Mouse (Mus musculus): Measurements from ENCODE around the gene Serinc5.
"Not testable (repeated sequence)": the region's sequence is repeated elsewhere in the genome, so short reads cannot be mapped to it uniquely, and the experiment has no call there.

Gene Serinc5

DNA sequence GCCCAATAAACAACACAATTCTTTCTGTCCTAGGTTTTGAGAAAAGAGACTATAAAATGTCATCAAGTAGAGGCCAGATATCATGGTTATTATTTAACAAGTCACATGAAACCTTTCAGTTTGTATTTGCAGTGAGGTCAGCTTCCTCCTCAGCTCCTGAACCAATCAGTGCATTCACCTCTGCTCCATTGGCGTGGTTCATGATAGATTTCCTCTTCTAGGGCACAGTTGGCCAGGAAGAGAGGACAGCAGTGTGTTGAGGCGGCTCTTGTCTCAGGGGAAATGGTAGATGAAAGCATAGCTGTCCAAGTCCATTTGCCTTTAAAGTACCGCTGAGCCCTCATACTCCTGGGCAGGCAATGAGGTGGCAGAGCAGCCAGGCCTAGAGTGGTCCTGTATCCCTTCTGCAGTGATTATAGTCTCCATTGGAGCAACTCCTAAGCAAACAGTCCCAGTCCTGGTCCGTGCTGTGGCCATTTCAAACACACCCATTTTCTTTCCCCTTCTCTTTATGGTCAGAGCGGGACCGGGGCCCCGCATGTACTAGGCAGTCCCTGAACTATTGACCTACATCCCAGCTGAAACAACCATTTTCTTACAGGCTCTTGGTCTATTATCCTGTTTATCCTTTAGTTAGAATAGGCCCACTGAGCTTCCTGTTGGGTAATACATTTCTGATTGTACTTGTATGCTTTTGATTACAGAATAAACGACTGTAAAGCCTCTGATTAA lies 51.8 kb downstream of the Serinc5 start:
- no peak for DNase-seq (ENCODE audit: inconsistent age in 2 of 2, low spot score in 1 of 2)

DNA sequence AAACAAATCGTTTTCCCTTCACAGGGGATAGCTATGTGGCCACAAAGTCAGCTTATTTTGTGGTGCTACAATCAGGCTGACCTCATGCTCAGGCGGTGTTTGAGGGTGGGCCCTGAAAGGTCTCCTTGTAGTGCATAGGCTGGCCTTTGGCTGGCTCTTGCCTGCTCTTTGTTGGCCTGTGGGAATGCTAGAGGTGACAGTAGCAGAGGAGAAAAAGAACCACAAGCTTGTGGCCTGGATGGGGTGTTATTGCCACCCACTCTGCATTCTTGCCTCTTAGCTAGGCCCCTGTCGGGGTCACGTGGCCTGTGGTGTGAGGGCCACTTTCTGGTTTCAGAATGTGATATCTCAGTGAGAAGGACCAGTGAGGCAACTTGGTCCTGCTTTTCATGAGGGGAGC lies 54.1 kb downstream of the Serinc5 start:
- no peak for DNase-seq (ENCODE audit: inconsistent age in 2 of 2, low spot score in 1 of 2)

DNA sequence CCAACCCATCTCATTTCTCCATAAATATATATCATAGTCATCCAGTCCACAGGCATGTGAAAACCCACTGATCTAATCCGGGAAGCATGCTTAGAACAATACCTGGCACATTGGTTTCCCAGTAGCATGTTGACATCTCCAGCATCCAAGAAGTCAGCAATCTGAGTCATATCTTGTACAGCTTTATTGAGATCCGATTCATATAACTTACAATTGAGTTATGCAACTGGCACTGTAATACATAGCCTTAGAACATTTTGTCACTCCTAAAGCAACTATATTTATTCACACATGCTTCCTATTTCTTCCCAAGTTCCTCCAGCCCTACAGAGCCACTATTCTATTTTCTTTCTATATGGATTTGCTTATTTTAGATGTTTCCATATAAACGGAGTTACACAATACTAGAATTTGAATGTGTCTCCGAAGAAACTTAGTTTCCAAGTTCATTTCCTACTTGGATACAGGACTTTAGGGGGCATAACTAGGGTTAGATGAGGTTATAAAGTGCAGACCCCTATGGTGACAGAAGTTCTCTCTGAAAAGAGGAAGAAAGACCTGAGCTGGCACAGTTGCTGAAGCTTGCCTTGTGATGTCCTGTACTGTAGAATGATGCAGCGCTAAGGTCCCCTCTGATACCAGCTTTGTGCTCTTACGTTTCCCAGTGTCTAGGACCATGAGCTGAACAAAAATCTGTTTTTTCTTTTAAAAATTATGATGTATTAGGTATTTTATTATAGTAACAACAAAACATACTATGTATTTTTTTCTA lies 57.5 kb downstream of the Serinc5 start:
- DNase-seq (ENCODE audit: inconsistent age in 2 of 2, low spot score in 1 of 2), result no peak

DNA sequence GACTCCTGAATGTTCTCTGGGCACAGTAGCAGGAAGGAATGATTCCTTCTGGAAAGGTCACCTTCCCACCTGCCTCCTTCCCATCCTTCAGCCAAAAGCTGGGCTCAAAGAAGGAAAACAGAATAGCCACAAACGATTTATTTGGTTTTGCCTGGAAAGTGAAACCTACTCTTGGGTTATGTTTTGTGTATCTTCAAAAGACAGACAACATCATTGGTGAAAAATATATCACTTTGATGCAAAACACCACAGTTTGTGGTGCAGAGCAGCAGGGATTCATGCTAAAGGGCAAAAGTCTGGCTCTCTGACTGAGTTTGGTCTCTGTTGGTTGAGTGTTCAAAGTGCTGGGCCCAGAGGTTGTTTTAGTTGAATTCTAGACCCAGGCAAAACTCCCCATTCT lies 60.8 kb downstream of the Serinc5 start:
- DNase-seq (ENCODE audit: inconsistent age in 2 of 2, low spot score in 1 of 2), result no peak

DNA sequence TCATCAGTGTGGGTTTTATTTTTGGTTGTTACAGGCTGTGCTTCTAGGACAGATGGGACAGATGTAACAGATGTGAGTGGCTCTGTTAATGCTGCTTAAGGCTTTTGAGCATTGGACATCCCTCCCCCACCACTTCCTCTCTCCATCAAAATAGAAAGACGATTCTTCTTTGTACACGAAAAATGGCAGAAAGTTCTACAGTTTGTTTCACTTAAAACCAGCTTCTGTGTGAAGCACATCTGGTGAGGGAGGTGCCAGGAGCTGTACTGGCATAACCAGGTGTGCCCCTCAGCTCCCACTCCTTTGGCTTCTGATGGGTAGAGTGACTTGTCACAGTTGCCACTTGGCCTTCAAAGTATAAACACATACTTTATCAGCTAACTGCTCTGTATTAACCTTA lies 63.8 kb downstream of the Serinc5 start:
- DNase-seq (ENCODE audit: inconsistent age in 2 of 2, low spot score in 1 of 2), result no peak

DNA sequence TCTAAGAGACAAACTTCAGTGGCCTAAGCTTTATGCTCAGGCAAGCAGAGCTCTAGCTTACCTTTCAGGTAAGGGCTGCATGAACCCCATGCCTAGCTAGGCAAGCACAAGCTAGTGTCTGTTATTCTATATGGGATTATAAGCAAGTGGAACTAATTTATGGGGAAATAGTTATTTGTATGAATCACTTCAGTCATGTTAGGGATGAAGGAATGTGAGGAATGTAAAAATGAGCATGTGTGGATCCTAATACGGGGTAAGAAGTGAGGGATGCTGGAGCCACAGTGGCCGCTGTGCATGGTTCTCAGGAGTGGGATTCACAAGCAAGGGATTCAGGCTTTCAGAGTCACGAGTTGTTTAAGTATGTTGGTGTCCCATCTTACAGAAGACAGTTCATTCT lies 64.4 kb downstream of the Serinc5 start:
- no peak for DNase-seq (ENCODE audit: inconsistent age in 2 of 2, low spot score in 1 of 2)

DNA sequence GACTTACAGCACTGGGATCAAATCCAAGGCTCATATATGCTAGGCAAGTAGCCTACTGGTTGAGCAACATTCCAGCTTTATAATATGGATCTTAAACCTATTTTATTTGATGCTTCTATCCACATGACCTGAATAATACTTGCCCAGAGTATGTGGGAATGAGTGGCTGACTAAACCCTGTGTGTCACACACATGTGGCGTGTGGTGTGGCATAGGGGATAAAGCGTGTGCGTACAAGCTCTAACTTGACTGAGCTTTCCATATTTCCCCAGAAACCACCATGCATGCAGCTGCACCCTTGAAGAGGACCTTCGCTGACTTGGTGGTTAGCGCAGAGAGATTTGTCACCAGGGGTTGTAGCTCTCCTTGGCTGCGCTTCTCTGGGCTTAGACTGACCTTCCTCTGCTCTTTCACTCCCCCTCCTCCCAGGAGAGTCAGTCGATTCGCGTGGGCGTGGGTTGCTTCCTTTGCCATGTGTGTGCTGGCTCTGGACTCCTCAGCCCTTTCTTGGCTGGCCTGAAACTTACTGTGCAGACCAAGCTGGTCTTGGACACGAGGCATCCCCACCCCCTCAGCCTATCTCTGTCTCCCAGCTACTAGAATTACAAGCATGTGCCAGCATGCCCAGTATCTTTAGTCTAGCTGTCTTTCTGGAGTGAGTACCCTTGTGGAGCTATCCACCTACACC lies 65.2 kb downstream of the Serinc5 start:
- peak; percentile 51 to 83 for DNase-seq (ENCODE audit: inconsistent age in 2 of 2, low spot score in 1 of 2)

DNA sequence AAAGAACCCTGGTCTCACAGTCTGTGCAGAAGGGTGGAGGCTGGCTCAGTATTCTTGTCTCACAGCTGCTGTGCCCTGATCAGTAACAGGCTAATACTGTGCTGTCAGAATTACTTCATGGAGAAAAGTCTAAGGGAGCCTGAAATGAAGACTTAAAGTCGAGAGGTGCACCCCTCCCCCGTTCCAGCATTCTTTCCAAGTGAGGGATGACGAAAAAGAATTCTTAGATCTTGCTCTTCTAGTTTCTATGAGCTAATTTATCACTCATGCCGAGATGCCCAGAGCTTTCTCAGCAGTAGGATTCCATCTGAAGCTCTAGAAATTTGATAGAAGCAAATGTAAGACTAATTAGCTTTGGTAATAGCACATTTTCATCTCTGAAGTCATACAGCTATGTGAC lies 66.8 kb downstream of the Serinc5 start:
- DNase-seq (ENCODE audit: inconsistent age in 2 of 2, low spot score in 1 of 2), result no peak

DNA sequence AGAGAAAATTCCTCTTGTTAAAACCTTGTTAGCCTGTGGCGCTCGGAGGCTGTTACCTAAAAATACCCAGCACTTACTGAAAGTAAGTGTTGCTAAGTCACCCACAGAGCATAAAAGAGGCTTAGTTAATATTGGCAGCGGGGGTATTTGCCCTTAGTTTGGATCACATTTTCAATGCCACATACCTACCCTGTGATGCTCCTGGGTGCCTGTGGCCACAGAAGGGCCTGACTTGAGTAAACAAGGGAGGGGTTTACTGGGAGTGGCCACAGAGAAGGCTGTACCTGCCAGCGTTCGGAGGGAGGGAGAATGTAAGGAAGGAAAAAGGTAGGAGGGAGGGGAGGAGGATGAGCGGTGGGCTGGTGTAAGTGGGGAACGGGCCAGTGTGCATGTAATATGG lies 68.8 kb downstream of the Serinc5 start:
- DNase-seq (ENCODE audit: inconsistent age in 2 of 2, low spot score in 1 of 2), result no peak

DNA sequence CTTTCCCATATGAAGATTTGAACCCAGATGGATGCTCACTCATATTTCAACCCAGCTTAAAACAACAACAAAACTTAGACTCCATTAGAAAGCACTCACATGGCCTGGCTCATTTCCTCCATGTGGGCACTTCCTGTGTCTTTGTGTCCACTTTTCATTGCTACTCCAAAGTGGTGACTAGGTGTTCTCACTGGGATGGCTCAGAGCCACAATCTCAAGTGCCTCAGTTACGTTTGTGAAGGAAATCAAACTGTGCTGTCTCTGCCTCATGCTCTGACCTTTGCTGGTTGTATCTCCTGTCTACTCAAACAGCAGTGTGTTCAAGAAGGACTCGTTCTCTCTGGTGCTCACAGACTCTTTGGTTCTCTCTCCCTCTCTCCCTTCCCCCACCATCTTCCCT lies 70.7 kb downstream of the Serinc5 start:
- DNase-seq (ENCODE audit: inconsistent age in 2 of 2, low spot score in 1 of 2), result no peak

DNA sequence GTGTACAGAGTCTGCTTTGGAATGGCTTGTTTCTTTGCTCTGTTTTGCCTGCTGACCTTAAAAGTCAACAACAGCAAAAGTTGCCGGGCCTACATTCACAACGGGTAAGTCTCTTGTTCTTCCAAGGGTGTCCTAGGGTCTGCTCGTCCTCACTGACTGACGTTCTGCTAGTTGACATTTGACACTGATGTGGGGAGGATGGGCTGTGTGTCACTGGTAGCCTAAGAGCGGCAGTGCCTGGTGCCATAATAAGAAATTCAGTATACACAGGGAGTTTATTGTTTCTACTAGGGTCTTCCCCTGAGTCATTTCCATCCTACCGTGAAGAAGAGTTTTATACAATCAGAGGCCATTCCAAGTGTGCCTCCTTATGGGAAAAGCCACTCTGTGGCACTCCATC lies 71.9 kb downstream of the Serinc5 start:
- DNase-seq (ENCODE audit: inconsistent age in 2 of 2, low spot score in 1 of 2), result no peak

DNA sequence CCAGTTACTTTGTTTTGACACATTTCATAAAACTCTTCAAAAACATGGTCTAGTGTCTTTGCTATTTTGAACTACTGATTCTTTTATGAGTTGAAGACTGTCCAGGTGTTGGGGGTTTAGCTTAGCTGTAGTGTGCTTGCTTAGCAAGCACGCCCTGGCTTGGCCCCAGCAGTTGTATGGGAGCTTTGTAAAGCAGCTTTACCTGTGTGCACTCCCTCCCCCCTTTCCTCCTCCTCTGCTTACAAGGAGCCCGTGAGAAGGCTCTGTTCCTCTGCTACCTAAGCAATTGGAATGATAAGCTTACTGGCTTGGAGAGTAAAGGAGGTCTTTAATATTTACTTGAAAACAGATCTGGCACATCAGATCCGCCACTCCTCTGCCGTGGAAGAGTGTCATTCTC lies 72.6 kb downstream of the Serinc5 start:
- DNase-seq (ENCODE audit: inconsistent age in 2 of 2, low spot score in 1 of 2), result no peak

DNA sequence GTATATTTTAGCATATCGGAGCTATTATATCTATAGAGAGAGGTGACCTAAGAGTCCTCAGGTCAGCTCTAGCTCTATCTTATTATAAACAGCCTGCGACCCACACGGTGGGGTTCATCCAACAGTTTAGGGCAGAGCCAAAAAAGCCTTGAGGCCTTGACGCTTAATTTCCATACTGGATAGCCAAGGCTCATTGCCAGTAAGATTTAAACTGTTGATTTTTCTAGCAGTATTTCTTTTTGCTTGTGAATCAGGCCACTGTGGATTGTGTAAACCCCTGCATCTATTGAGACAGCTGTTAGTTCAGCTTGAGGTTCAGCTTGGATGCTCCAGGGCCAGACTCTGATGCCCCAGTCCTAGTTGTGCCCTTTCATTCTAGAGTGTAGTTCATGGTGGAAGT lies 73.4 kb downstream of the Serinc5 start:
- no peak for DNase-seq (ENCODE audit: inconsistent age in 2 of 2, low spot score in 1 of 2)

DNA sequence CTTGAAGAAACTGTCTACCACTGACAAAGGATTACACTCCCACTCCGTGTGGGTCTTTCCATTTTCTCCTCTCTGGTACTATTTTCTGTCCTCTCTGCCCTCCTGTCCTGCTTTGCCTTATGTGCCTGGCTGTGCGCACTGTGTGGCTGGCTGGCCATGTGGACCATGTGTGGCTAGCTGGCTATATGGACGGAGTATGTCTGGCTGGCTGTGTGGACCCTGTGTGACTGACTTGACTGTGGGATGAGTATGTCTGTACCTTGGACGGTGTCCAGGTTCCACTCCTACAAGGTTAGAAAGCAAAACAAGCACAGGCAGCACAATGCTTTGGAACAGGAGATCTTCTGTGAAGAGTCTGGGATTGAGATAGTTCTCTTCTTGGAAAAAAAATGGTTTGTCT lies 74.4 kb downstream of the Serinc5 start:
- peak; percentile 49 to 71 for DNase-seq (ENCODE audit: inconsistent age in 2 of 2, low spot score in 1 of 2)

DNA sequence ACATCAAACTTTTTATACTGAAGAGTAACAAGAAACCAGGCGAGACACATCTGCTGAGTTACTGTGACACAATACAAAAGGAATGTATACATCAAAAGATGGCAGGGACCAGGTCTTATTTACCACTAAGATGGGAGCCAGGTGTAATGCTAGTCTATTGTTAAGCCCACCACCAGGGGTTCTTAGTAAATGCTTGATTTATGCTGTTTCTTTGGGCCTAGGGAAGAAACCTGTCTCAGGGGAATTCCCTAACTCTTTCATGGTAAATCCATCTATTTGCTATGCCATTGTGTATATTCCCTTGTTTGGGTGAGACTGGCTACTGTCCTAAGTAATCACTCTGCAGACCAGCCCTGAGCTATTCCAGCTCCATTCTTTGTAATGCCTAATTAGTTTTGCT lies 76.3 kb downstream of the Serinc5 start:
- not testable (repeated sequence) for DNase-seq (ENCODE audit: inconsistent age in 2 of 2, low spot score in 1 of 2)

DNA sequence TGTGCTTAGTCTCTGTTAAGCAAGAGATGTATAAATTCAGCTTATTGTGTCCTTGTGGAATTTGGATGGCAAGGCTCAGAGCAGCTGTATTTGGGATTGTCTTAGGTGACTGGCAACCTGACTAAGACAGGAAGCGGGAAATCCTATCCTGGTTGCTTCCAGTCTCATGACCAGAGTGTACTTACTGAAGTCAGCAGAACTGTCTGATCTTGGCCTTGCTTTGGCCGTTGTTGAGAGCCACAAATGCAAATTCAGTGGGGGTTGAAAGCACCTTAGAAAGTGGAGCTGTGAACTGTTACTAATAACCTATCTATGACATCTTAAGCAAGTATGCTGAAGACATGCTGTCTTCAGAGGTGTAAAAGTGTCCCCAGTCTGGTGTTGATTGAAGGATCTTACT lies 78.2 kb downstream of the Serinc5 start:
- no peak for DNase-seq (ENCODE audit: inconsistent age in 2 of 2, low spot score in 1 of 2)

DNA sequence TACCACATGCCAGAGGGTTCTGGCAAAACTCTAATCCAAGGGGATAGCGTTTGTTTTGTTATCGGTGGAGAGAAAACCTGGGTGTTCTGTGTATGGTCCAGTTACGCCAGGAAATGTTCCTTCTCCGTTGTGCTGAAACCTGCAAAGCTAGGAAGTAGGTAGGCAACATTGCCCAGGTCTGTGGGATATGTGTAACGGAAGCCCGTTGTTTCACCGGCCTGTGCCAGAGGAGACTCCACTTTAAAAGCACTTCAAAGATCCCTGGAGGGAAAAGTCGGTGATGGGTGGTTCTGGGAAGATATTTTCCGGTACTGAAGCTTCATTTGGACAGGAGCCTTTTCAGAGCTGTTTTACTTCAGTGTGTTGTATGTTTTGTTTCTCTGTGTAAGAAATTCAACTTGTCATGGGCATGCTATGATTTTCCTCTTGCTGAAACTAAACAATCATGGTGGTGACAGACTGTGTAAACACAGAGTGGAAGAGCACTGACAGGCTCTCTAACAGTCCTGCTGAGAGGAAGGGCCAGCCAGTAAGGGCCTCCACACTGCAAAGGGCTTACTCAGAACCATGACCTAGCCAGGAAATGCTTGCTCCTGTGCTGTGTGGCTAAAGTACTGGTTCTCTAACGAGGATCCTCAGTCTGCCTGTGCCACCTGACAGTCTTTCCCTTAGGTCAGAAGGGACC lies 83.1 kb downstream of the Serinc5 start:
- no peak for DNase-seq (ENCODE audit: inconsistent age in 2 of 2, low spot score in 1 of 2)

DNA sequence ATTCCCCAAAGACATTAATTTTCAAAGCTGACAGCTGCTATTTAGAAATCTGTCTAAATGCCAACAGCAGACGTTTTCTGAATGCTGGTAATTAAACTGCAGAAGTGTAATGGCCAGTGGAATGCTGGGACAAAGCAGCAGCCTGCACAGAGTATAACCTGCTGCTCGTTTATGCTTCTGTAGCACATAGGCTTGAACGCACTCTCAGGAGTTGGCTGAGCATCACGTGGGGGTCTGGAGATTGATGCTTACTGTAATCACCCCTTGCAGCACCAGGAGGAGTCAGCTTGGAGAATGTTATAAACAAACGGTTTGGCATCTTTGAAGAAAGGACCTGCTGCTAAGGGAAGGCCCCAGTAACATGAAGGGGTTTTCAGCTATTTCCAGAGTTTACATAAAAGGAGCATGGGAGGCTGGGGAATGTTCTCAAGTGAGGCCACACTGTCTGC lies 85.6 kb downstream of the Serinc5 start:
- no peak for DNase-seq (ENCODE audit: inconsistent age in 2 of 2, low spot score in 1 of 2)

DNA sequence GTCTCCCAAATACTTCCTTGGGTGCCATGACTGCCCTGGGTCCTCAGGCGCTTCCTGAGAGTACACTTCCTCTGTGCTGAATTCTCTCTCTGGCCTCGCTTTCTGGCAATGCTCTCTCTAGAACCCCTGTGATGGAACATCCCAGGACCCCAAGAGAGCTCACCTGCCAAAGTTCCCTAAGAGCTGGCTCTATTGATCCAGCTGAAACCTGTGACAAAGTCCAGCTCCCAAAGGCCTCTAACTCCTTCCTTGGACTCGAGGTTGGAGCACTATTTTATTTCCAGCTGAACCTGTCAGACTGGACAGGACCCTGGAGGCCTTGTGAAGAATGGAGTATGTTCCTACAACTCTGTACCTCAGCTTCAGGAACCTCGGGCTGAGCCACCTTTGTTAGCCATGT lies 86.2 kb downstream of the Serinc5 start:
- DNase-seq (ENCODE audit: inconsistent age in 2 of 2, low spot score in 1 of 2), result no peak

DNA sequence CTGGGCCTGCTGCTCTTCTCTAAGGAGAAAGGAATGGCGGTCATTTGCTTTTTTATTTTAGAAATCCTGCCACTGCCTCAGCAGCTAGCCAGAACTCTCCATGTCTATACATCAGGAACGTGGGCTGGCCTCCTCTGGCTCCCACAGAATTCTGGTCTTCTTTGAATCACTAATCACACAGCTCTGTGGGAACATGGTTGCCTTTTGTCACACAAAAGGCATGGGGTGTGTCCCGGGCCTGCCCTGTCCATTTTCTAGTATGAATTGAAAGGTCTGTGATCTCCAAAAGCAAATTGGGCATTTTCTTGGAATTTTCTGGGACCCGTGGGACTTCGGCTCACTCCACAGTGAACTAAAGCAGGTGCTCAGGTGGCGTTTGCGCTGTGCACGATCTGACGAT lies 87.9 kb downstream of the Serinc5 start:
- DNase-seq (ENCODE audit: inconsistent age in 2 of 2, low spot score in 1 of 2), result no peak

DNA sequence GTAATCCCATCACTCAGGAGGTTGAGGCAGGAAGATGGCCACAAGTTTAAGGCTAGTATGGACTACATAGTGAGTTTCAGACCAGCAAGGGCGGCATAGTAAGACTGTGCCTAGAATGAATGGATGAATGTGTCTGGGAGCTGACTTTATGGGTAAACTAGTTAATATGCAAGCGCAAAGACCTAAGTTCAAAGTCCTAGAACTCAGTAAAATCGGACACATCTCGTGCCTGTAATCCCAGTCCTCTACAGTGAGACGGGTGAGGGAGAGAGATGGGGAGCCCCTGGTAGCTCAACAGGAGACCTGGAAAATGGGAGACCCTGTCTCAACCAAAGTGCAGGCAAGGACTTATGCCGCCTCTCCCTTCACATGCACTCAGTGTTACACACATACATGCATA lies 88.5 kb downstream of the Serinc5 start:
- DNase-seq (ENCODE audit: inconsistent age in 2 of 2, low spot score in 1 of 2), result no peak

DNA sequence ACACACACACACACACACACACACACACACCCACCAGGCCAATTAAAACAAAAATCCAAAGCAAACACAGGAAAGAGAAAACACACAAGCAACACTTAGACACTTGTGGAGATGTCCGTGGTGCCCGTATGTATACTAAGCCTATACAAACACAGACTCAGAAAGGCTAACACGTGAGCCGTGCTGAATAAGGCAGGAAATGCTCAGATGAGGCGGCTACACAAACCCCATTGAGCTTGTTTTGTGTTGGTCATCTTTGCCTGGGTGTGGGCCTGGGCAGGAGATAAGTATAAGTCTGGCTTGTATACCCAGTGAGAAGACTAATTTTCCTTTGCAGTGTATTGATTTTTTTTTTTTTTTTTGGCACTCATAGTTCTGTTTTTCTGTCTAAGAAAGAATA lies 91.1 kb downstream of the Serinc5 start:
- no peak for DNase-seq (ENCODE audit: inconsistent age in 2 of 2, low spot score in 1 of 2)

All from adrenal gland, adult (tissue).